Mouse (Mus musculus): ENCODE measurements at regions not wholly inside any gene's neighbourhood (a gene's known extent, or its start where the extent isn't known, plus 50 kb on each side); places are given as distances from the start of the nearest gene placed in this dataset.

- no peaks in the 10 kb centered on the region for H3K36me3 ChIP-seq
- no peaks in the 10 kb centered on the region for H3K9me3 ChIP-seq (replicated peaks)
- no peak for ATAC-seq (replicated peaks; ENCODE audit: insufficient number of reproducible peaks, insufficient read depth, low FRiP score, low read depth)
- no peak overlapping the region for H3K9ac ChIP-seq
- H3K27me3 ChIP-seq = no peaks in the 10 kb centered on the region
- H3K4me1 ChIP-seq (replicated peaks) = peaks cover 6% of the 10 kb centered on the region
- no peak overlapping the region for H3K4me2 ChIP-seq
- no peak overlapping the region for H3K27ac ChIP-seq
- 77% methylated on average over 5 of the region's 5 CpGs for WGBS
- no peak overlapping the region for H3K4me3 ChIP-seq
Measured at GRCm38 (mm10) chr1:105900158-105900557, 90.0 kb upstream of the Zcchc2 start.

- 69% methylated on average over 7 of the region's 7 CpGs for WGBS
- Histone ChIP-seq H3K4me3 (no peak overlapping the region), H3K27ac (no peak overlapping the region), H3K9ac (no peak overlapping the region), H3K4me1 (replicated peaks) (peaks cover 7% of the 10 kb centered on the region), H3K9me3 (replicated peaks) (no peaks in the 10 kb centered on the region), H3K27me3 (no peaks in the 10 kb centered on the region), H3K4me2 (no peak overlapping the region), H3K36me3 (no peaks in the 10 kb centered on the region)
- ATAC-seq (replicated peaks; ENCODE audit: insufficient number of reproducible peaks, insufficient read depth, low FRiP score, low read depth) = no peak
Measured at GRCm38 (mm10) chr1:105900920-105901319, 89.3 kb upstream of the Zcchc2 start.

GRCm38 (mm10) chr1:105903286-105904115, 86.7 kb upstream of the Zcchc2 start:
- Histone ChIP-seq H3K4me3 (no peak overlapping the region), H3K9me3 (replicated peaks) (no peaks in the 10 kb centered on the region), H3K4me1 (replicated peaks) (peaks cover 24% of the 10 kb centered on the region), H3K27me3 (no peaks in the 10 kb centered on the region), H3K4me2 (no peak overlapping the region), H3K9ac (no peak overlapping the region), H3K36me3 (no peaks in the 10 kb centered on the region), H3K27ac (no peak overlapping the region)
- 57% methylated on average over 8 of the region's 8 CpGs for WGBS
- no peak for ATAC-seq (replicated peaks; ENCODE audit: insufficient number of reproducible peaks, insufficient read depth, low FRiP score, low read depth)

GRCm38 (mm10) chr1:105904737-105905136, 85.5 kb upstream of the Zcchc2 start:
- no peak overlapping the region for H3K4me2 ChIP-seq
- H3K27ac ChIP-seq = no peak overlapping the region
- no peak overlapping the region for H3K9ac ChIP-seq
- no peak for ATAC-seq (replicated peaks; ENCODE audit: insufficient number of reproducible peaks, insufficient read depth, low FRiP score, low read depth)
- no peaks in the 10 kb centered on the region for H3K36me3 ChIP-seq
- no peak overlapping the region for H3K4me3 ChIP-seq
- H3K9me3 ChIP-seq (replicated peaks) = no peaks in the 10 kb centered on the region
- H3K27me3 ChIP-seq = no peaks in the 10 kb centered on the region
- H3K4me1 ChIP-seq (replicated peaks) = peaks cover 29% of the 10 kb centered on the region
- 94% methylated on average over 3 of the region's 3 CpGs for WGBS

- Histone ChIP-seq H3K4me3 (no peak overlapping the region), H3K27ac (peak overlapping the region; percentile 26), H3K4me1 (replicated peaks) (peaks cover 29% of the 10 kb centered on the region), H3K9me3 (replicated peaks) (no peaks in the 10 kb centered on the region), H3K4me2 (no peak overlapping the region), H3K36me3 (no peaks in the 10 kb centered on the region), H3K9ac (no peak overlapping the region), H3K27me3 (no peaks in the 10 kb centered on the region)
- WGBS = 48% methylated on average over 9 of the region's 9 CpGs
- ATAC-seq (replicated peaks; ENCODE audit: insufficient number of reproducible peaks, insufficient read depth, low FRiP score, low read depth) = no peak
Measured at GRCm38 (mm10) chr1:105905785-105906426, 84.3 kb upstream of the Zcchc2 start.

GRCm38 (mm10) chr1:105906427-105906798, 83.8 kb upstream of the Zcchc2 start:
- no peak overlapping the region for H3K4me3 ChIP-seq
- H3K9me3 ChIP-seq (replicated peaks) = no peaks in the 10 kb centered on the region
- WGBS = 44% methylated on average over 2 of the region's 2 CpGs
- H3K27me3 ChIP-seq = no peaks in the 10 kb centered on the region
- peak overlapping the region; percentile 26 for H3K27ac ChIP-seq
- H3K36me3 ChIP-seq = no peaks in the 10 kb centered on the region
- H3K9ac ChIP-seq = no peak overlapping the region
- H3K4me1 ChIP-seq (replicated peaks) = peaks cover 29% of the 10 kb centered on the region
- H3K4me2 ChIP-seq = no peak overlapping the region
- peak; percentile 40; the same call in 1 of the 2 replicates for ATAC-seq (replicated peaks; ENCODE audit: insufficient number of reproducible peaks, insufficient read depth, low FRiP score, low read depth)

GRCm38 (mm10) chr1:105908029-105908876, 82.0 kb upstream of the Zcchc2 start:
- 41% methylated on average over 15 of the region's 15 CpGs for WGBS
- H3K4me1 ChIP-seq (replicated peaks) = peaks cover 29% of the 10 kb centered on the region
- peak overlapping the region; percentile 81 for H3K27ac ChIP-seq
- no peak overlapping the region for H3K4me3 ChIP-seq
- H3K36me3 ChIP-seq = no peaks in the 10 kb centered on the region
- H3K4me2 ChIP-seq = peak overlapping the region; percentile 29; the same call in 1 of the 2 replicates
- no peaks in the 10 kb centered on the region for H3K27me3 ChIP-seq
- ATAC-seq (replicated peaks; ENCODE audit: insufficient number of reproducible peaks, insufficient read depth, low FRiP score, low read depth) = 0 out of 2 replicates have a peak, but pooled peaks have one; percentile 40
- no peak overlapping the region for H3K9ac ChIP-seq
- no peaks in the 10 kb centered on the region for H3K9me3 ChIP-seq (replicated peaks)

GRCm38 (mm10) chr1:105909121-105909520, 81.1 kb upstream of the Zcchc2 start:
- Histone ChIP-seq H3K4me1 (replicated peaks) (peaks cover 23% of the 10 kb centered on the region), H3K27me3 (no peaks in the 10 kb centered on the region), H3K9me3 (replicated peaks) (no peaks in the 10 kb centered on the region), H3K36me3 (no peaks in the 10 kb centered on the region), H3K4me3 (no peak overlapping the region), H3K9ac (no peak overlapping the region), H3K4me2 (no peak overlapping the region), H3K27ac (no peak overlapping the region)
- ATAC-seq (replicated peaks; ENCODE audit: insufficient number of reproducible peaks, insufficient read depth, low FRiP score, low read depth) = no peak
- WGBS = 60% methylated on average over 4 of the region's 4 CpGs

GRCm38 (mm10) chr1:105911714-105912113, 78.5 kb upstream of the Zcchc2 start:
- Histone ChIP-seq H3K9me3 (replicated peaks) (no peaks in the 10 kb centered on the region), H3K4me1 (replicated peaks) (peaks cover 15% of the 10 kb centered on the region), H3K4me2 (no peak overlapping the region), H3K27ac (no peak overlapping the region), H3K36me3 (no peaks in the 10 kb centered on the region), H3K27me3 (no peaks in the 10 kb centered on the region), H3K9ac (no peak overlapping the region), H3K4me3 (no peak overlapping the region)
- no peak for ATAC-seq (replicated peaks; ENCODE audit: insufficient number of reproducible peaks, insufficient read depth, low FRiP score, low read depth)
- 43% methylated on average over 3 of the region's 3 CpGs for WGBS

GRCm38 (mm10) chr1:105921842-105922241, 68.4 kb upstream of the Zcchc2 start:
- no peak for ATAC-seq (replicated peaks; ENCODE audit: insufficient number of reproducible peaks, insufficient read depth, low FRiP score, low read depth)
- Histone ChIP-seq H3K9ac (no peak overlapping the region), H3K9me3 (replicated peaks) (no peaks in the 10 kb centered on the region), H3K4me2 (no peak overlapping the region), H3K27me3 (no peaks in the 10 kb centered on the region), H3K36me3 (no peaks in the 10 kb centered on the region), H3K4me1 (replicated peaks) (peaks cover 3% of the 10 kb centered on the region; the same call in 1 of the 2 replicates), H3K4me3 (no peak overlapping the region), H3K27ac (no peak overlapping the region)
- 84% methylated on average over 4 of the region's 4 CpGs for WGBS

GRCm38 (mm10) chr1:105922586-105922985, 67.6 kb upstream of the Zcchc2 start:
- Histone ChIP-seq H3K27ac (no peak overlapping the region), H3K4me1 (replicated peaks) (peaks cover 3% of the 10 kb centered on the region; the same call in 1 of the 2 replicates), H3K4me3 (no peak overlapping the region), H3K36me3 (no peaks in the 10 kb centered on the region), H3K9me3 (replicated peaks) (no peaks in the 10 kb centered on the region), H3K9ac (no peak overlapping the region), H3K4me2 (no peak overlapping the region), H3K27me3 (no peaks in the 10 kb centered on the region)
- no peak for ATAC-seq (replicated peaks; ENCODE audit: insufficient number of reproducible peaks, insufficient read depth, low FRiP score, low read depth)
